Mouse (Mus musculus) midbrain, embryonic 12.5 days (tissue): ENCODE results near the gene Pitx2. TPM values are rescaled to one million over a fixed set of nuclear protein-coding genes. Genes with fewer than 3 reads are reported as not detected.
A peak's percentile ranks its signal among the peaks of the same experiment; 100 is the strongest.

Experiments
- ATAC-seq: fragments of 200-750 bp; cut with Nextera tagmentation; 2 replicates; pipeline ENCODE4 v1.8.0; 2017; ENCODE audit warnings: low read depth, moderate TSS enrichment, moderate library complexity; ENCODE audit not compliant: low FRiP score
- H3K27ac ChIP-seq: fragments of 300-500 bp; sonication (generic); replicated peaks from 2 replicates; pipeline ENCODE4 v1.5.1; 2016; ENCODE audit warnings: mild to moderate bottlenecking
- H3K27me3 ChIP-seq: fragments of 300-500 bp; sonication (generic); 2 replicates; pipeline ENCODE4 v1.6.1; 2016; ENCODE audit warnings: mild to moderate bottlenecking
- H3K36me3 ChIP-seq: fragments of 300-500 bp; sonication (generic); 2 replicates; pipeline ENCODE4 v1.6.1; 2016
- H3K4me1 ChIP-seq: fragments of 300-500 bp; sonication (generic); 2 replicates; pipeline ENCODE4 v1.6.1; 2016
- H3K4me2 ChIP-seq: fragments of 300-500 bp; sonication (generic); replicated peaks from 2 replicates; pipeline ENCODE4 v1.6.1; 2016; ENCODE audit warnings: mild to moderate bottlenecking, moderate library complexity
- H3K4me3 ChIP-seq: fragments of 300-500 bp; sonication (generic); 2 replicates; pipeline ENCODE4 v1.5.1; 2016; ENCODE audit warnings: mild to moderate bottlenecking
- H3K9ac ChIP-seq: fragments of 300-500 bp; sonication (generic); replicated peaks from 2 replicates; pipeline ENCODE4 v1.6.1; 2016; ENCODE audit warnings: mild to moderate bottlenecking, moderate library complexity
- H3K9me3 ChIP-seq: fragments of 300-500 bp; sonication (generic); 2 replicates; pipeline ENCODE4 v1.6.1; 2016; ENCODE audit warnings: mild to moderate bottlenecking
- WGBS: fragments of 180-500 bp; shearing (Covaris S2); methylation state at CpG from one replicate; pipeline ENCODE4 v1.1.7; 2016; 5-methylcytosine and 5-hydroxymethylcytosine counted together
- polyA plus RNA-seq: library from polyadenylated mRNA; unstranded; fragments of >200 nt; fragmentation: Nextera tagmentation; extraction: Ambion mirVana; gene quantifications from 2 replicates; pipeline ENCODE4 v1.2.1, GENCODE M21; 2016

Gene Pitx2
- polyA plus RNA-seq, 1 experiment from 2014 or later, result 65.6 TPM

GRCm38 (mm10) chr3:129220681-129221379 lies 21.2 kb downstream of the Pitx2 start:
- Histone ChIP-seq H3K4me3 (no peak overlapping the region), H3K4me1 (peaks cover 4% of the 10 kb centered on the region), H3K27ac (no peak overlapping the region), H3K36me3 (no peaks in the 10 kb centered on the region), H3K9ac (no peak overlapping the region), H3K9me3 (no peaks in the 10 kb centered on the region), H3K27me3 (peaks cover 86% of the 10 kb centered on the region), H3K4me2 (no peak overlapping the region)
- no peak for ATAC-seq
- WGBS, result under 1% methylated on average over 24 of the region's 24 CpGs

- H3K36me3 ChIP-seq, result no peaks in the 10 kb centered on the region
- no peak overlapping the region for H3K27ac ChIP-seq
- no peak overlapping the region for H3K4me2 ChIP-seq
- ATAC-seq, result no peak
- no peak overlapping the region for H3K9ac ChIP-seq
- no peaks in the 10 kb centered on the region for H3K9me3 ChIP-seq
- no peak overlapping the region for H3K4me3 ChIP-seq
- H3K27me3 ChIP-seq, result peaks cover 90% of the 10 kb centered on the region
- WGBS, result 1% methylated on average over 25 of the region's 27 CpGs
- H3K4me1 ChIP-seq, result 0 out of 2 replicates have a peak, but pooled peaks cover 2% of the 10 kb centered on the region
Measured at GRCm38 (mm10) chr3:129221380-129222260, 21.9 kb downstream of the Pitx2 start.

- Histone ChIP-seq H3K27ac (no peak overlapping the region), H3K4me3 (no peak overlapping the region), H3K4me1 (0 out of 2 replicates have a peak, but pooled peaks cover 2% of the 10 kb centered on the region), H3K36me3 (no peaks in the 10 kb centered on the region), H3K4me2 (no peak overlapping the region), H3K27me3 (peaks cover 91% of the 10 kb centered on the region), H3K9me3 (no peaks in the 10 kb centered on the region), H3K9ac (no peak overlapping the region)
- WGBS, result under 1% methylated on average over 21 of the region's 21 CpGs
- ATAC-seq, result no peak
Measured at GRCm38 (mm10) chr3:129222448-129223290, 23.0 kb downstream of the Pitx2 start.

GRCm38 (mm10) chr3:129223401-129223800 lies 23.7 kb downstream of the Pitx2 start:
- Histone ChIP-seq H3K9me3 (no peaks in the 10 kb centered on the region), H3K4me1 (0 out of 2 replicates have a peak, but pooled peaks cover 2% of the 10 kb centered on the region), H3K36me3 (no peaks in the 10 kb centered on the region)

GRCm38 (mm10) chr3:129223964-129224805 lies 24.5 kb downstream of the Pitx2 start:
- no peak for ATAC-seq
- H3K9ac ChIP-seq, result no peak overlapping the region
- H3K36me3 ChIP-seq, result no peaks in the 10 kb centered on the region
- under 1% methylated on average over 26 of the region's 26 CpGs for WGBS
- H3K27me3 ChIP-seq, result peaks cover 90% of the 10 kb centered on the region
- H3K4me1 ChIP-seq, result 0 out of 2 replicates have a peak, but pooled peaks cover 2% of the 10 kb centered on the region
- no peak overlapping the region for H3K4me3 ChIP-seq
- H3K4me2 ChIP-seq, result peak overlapping the region; percentile 8; the same call in 1 of the 2 replicates
- H3K27ac ChIP-seq, result no peak overlapping the region
- H3K9me3 ChIP-seq, result no peaks in the 10 kb centered on the region

More at GRCm38 (mm10) chr3:129223401-129223800, 23.7 kb downstream of the Pitx2 start:
- no peak overlapping the region for H3K4me2 ChIP-seq
- no peak overlapping the region for H3K27ac ChIP-seq
- H3K27me3 ChIP-seq, result peaks cover 91% of the 10 kb centered on the region
- H3K4me3 ChIP-seq, result no peak overlapping the region
- ATAC-seq, result no peak
- H3K9ac ChIP-seq, result no peak overlapping the region
- WGBS, result 2% methylated on average over 6 of the region's 6 CpGs

GRCm38 (mm10) chr3:129224806-129225576 lies 25.3 kb downstream of the Pitx2 start:
- H3K4me2 ChIP-seq, result 0 out of 2 replicates have a peak overlapping the region, but pooled peaks have one; percentile 8
- no peaks in the 10 kb centered on the region for H3K36me3 ChIP-seq
- no peak overlapping the region for H3K4me3 ChIP-seq
- 0 out of 2 replicates have a peak, but pooled peaks cover 2% of the 10 kb centered on the region for H3K4me1 ChIP-seq
- no peak for ATAC-seq
- H3K9me3 ChIP-seq, result no peaks in the 10 kb centered on the region
- no peak overlapping the region for H3K27ac ChIP-seq
- no peak overlapping the region for H3K9ac ChIP-seq
- under 1% methylated on average over 40 of the region's 40 CpGs for WGBS
- H3K27me3 ChIP-seq, result peaks cover 87% of the 10 kb centered on the region

GRCm38 (mm10) chr3:129225577-129226289 lies 26.1 kb downstream of the Pitx2 start:
- no peak overlapping the region for H3K4me3 ChIP-seq
- ATAC-seq, result no peak
- peaks cover 79% of the 10 kb centered on the region for H3K27me3 ChIP-seq
- WGBS, result under 1% methylated on average over 13 of the region's 13 CpGs
- H3K4me1 ChIP-seq, result 0 out of 2 replicates have a peak, but pooled peaks cover 2% of the 10 kb centered on the region
- no peaks in the 10 kb centered on the region for H3K36me3 ChIP-seq
- no peak overlapping the region for H3K9ac ChIP-seq
- H3K27ac ChIP-seq, result no peak overlapping the region
- H3K9me3 ChIP-seq, result no peaks in the 10 kb centered on the region
- H3K4me2 ChIP-seq, result no peak overlapping the region

- peaks cover 70% of the 10 kb centered on the region for H3K27me3 ChIP-seq
- WGBS, result 1% methylated on average over 6 of the region's 6 CpGs
- no peak overlapping the region for H3K27ac ChIP-seq
- H3K4me3 ChIP-seq, result no peak overlapping the region
- no peaks in the 10 kb centered on the region for H3K36me3 ChIP-seq
- no peak for ATAC-seq
- H3K9me3 ChIP-seq, result no peaks in the 10 kb centered on the region
- H3K4me1 ChIP-seq, result 0 out of 2 replicates have a peak, but pooled peaks cover 2% of the 10 kb centered on the region
- no peak overlapping the region for H3K4me2 ChIP-seq
- H3K9ac ChIP-seq, result no peak overlapping the region
Measured at GRCm38 (mm10) chr3:129226681-129227080, 27.0 kb downstream of the Pitx2 start.

- H3K4me2 ChIP-seq, result no peak overlapping the region
- ATAC-seq, result no peak
- H3K4me1 ChIP-seq, result 0 out of 2 replicates have a peak, but pooled peaks cover 2% of the 10 kb centered on the region
- H3K27me3 ChIP-seq, result peaks cover 63% of the 10 kb centered on the region
- H3K9ac ChIP-seq, result no peak overlapping the region
- no peaks in the 10 kb centered on the region for H3K9me3 ChIP-seq
- no peak overlapping the region for H3K27ac ChIP-seq
- no peak overlapping the region for H3K4me3 ChIP-seq
- no peaks in the 10 kb centered on the region for H3K36me3 ChIP-seq
- 4% methylated on average over 5 of the region's 5 CpGs for WGBS
Measured at GRCm38 (mm10) chr3:129227331-129227730, 27.7 kb downstream of the Pitx2 start.

GRCm38 (mm10) chr3:129238010-129238409 lies 38.3 kb downstream of the Pitx2 start:
- Histone ChIP-seq H3K36me3 (no peaks in the 10 kb centered on the region), H3K4me3 (no peak overlapping the region), H3K27me3 (peaks cover 2% of the 10 kb centered on the region; the same call in 1 of the 2 replicates), H3K9me3 (no peaks in the 10 kb centered on the region), H3K4me2 (no peak overlapping the region), H3K9ac (no peak overlapping the region), H3K27ac (no peak overlapping the region), H3K4me1 (no peaks in the 10 kb centered on the region)
- WGBS, result 77% methylated on average over 1 of the region's 1 CpGs
- no peak for ATAC-seq
